Mouse (Mus musculus) liver, postnatal 0 days (tissue): ENCODE data around the gene Elf2.

Experiments
- CTCF ChIP-seq: sonication (generic); IDR thresholded peaks from 2 replicates; pipeline ENCODE4 v1.5.1; 2016; ENCODE audit warnings: antibody characterized with exemption, low read depth
- EP300 ChIP-seq: IDR thresholded peaks from 2 replicates; pipeline ENCODE4 v1.6.1; 2016; ENCODE audit warnings: antibody characterized with exemption, low read depth, mild to moderate bottlenecking

DNA sequence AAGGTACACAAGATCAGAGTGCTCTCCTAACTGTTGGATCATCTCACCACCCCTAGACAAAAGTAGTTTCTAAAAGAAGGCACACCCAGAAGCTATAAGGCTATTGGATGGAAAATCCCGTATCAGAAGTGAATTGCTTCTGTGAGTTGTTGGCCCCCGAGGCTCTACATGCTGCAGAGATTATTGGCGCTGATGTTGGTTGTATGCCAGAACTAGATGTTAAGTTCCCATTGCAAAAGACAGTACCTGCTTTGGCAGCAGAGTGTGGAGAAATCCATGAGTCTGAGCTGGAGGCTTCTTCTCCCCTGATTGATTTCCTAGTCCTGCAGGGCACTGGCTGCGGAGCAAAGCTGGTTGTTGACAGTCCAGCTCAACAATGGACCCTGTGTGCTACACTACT, 27.5 kb upstream of the Elf2 start:
- TF ChIP-seq CTCF (no peak), EP300 (no peak)
